Mouse (Mus musculus): ENCODE measurements at regions not wholly inside any gene's neighbourhood (a gene's known extent, or its start where the extent isn't known, plus 50 kb on each side); places are given as distances from the start of the nearest gene placed in this dataset.
A peak's percentile ranks its signal among the peaks of the same experiment; 100 is the strongest.

DNA sequence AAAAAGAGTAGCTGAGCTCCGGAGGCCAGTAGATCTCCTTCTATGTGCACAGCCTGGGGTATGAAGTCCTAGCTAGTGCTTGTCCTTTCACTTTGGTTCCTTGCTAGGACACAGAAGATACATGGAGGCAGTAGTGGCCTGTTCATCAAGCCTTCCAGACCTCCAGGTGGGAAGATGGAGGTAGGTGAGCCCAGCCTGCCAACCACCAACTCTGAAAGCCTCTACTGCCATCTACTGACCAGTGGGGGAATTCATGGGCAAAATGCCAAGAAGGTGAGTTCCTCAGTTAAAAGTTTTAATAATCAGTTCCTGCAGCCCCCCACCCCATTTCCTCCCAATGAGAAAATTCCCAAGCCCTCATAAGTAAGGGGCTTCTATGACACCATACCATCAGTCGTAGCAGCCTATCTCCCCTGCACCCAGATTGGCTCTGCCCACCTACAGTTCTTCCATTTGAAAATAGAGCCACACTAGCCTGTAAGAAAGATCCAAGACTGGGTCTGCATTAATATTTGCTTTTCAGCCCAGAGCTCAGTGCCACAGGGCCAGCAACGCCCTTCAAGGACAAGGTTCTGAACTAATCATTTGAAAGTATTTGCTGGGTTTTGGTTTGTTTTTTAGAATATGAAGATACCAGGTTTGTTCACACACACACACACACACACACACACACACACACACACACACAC, 123.2 kb downstream of the Gsdmc2 start:
- Histone ChIP-seq H3K27ac (ENCODE audit: insufficient read depth, low read depth) (no peak overlapping the region), H3K4me3 (replicated peaks in 1 of 3; ENCODE audit: low read depth in 2 of 3, low read length in 2 of 3, poor library complexity in 1 of 3) (no peak overlapping the region), H3K36me3 (replicated peaks in 1 of 2; ENCODE audit: control insufficient read depth in 1 of 2, insufficient read depth in 1 of 2, low read length in 1 of 2) (no peaks in the 10 kb centered on the region), H3K4me2 (ENCODE audit: insufficient read depth, low read depth, poor library complexity, severe bottlenecking) (no peak overlapping the region), H3K9ac (ENCODE audit: insufficient read depth, low read depth) (no peak overlapping the region), H3K79me2 (replicated peaks; ENCODE audit: control insufficient read depth, extremely low read depth, insufficient read depth, poor library complexity, severe bottlenecking) (no peaks in the 10 kb centered on the region), H3K9me3 (replicated peaks; ENCODE audit: low read length) (no peaks in the 10 kb centered on the region), H3K27me3 (replicated peaks) (no peaks in the 10 kb centered on the region), H3K4me1 (ENCODE audit: control insufficient read depth in 1 of 2, insufficient read depth in 2 of 2) (peaks cover 0 to 7% of the 10 kb centered on the region in 2 experiments; a peak in 1 of 4 replicates)
- peak; percentile 67 for DNase-seq (ENCODE audit: extremely low read depth)
- TF ChIP-seq TCF12 (IDR thresholded peaks at IDR 0.05; ENCODE audit: low read depth, low read length) (0 out of 2 replicates have a peak, but pooled peaks have one; percentile 29), HCFC1 (IDR thresholded peaks at IDR 0.05; ENCODE audit: low read depth, low read length) (no peak), BHLHE40 (IDR thresholded peaks at IDR 0.05; ENCODE audit: low read depth, low read length) (0 out of 2 replicates have a peak, but pooled peaks have one; percentile 12), CHD1 (IDR thresholded peaks at IDR 0.05; ENCODE audit: low read depth, low read length) (no peak), USF1 (IDR thresholded peaks at IDR 0.05; ENCODE audit: low read depth, low read length) (no peak), EP300 (IDR thresholded peaks at IDR 0.05; ENCODE audit: low read length) (no peak), KAT2A (IDR thresholded peaks at IDR 0.05; ENCODE audit: insufficient replicate concordance, low read length) (no peak), RAD21 (IDR thresholded peaks at IDR 0.05; ENCODE audit: low read depth, low read length) (peak; percentile 87), CTCF (conservative IDR thresholded peaks at IDR 0.05 in 1 of 2, IDR thresholded peaks at IDR 0.05 in 1 of 2; ENCODE audit: low read depth in 2 of 2, low read length in 2 of 2) (peak; percentile 76 to 87), PAX5 (IDR thresholded peaks at IDR 0.05; ENCODE audit: low read length) (no peak), SMC3 (IDR thresholded peaks at IDR 0.05; ENCODE audit: low read depth, low read length) (peak; percentile 52)
- dilution Hi-C loops (cut with MboI; ENCODE audit: extremely low pct_ligation_motif_present, extremely low pct_unique_long_range_greater_than_20kb, low sequenced_read_pairs) (no loop called here), in situ Hi-C loops (cut with MboI; ENCODE audit: low pct_ligation_motif_present, low pct_unique_long_range_greater_than_20kb, low sequenced_read_pairs) (no loop called here)

GRCm38 (mm10) chr15:63717812-63718211, 127.2 kb downstream of the Gsdmc2 start:
- no peak for TF ChIP-seq RCOR1 (conservative IDR thresholded peaks at IDR 0.05; ENCODE audit: low read depth, low read length)
- TF ChIP-seq MEF2A (IDR thresholded peaks at IDR 0.05; ENCODE audit: borderline replicate concordance, low read depth, low read length), result no peak
- TF ChIP-seq ZC3H11A (IDR thresholded peaks at IDR 0.05; ENCODE audit: low read depth, low read length), result no peak
- TF ChIP-seq SMC3 (IDR thresholded peaks at IDR 0.05; ENCODE audit: low read depth, low read length), result no peak
- no peak for TF ChIP-seq MYC (IDR thresholded peaks at IDR 0.05; ENCODE audit: low read depth, low read length)
- no peak for TF ChIP-seq JUN (IDR thresholded peaks at IDR 0.05; ENCODE audit: insufficient read depth, low read depth, low read length)
- no peak for TF ChIP-seq TBP (conservative IDR thresholded peaks at IDR 0.05; ENCODE audit: low read depth, low read length)
- no peak for TF ChIP-seq CHD2 (IDR thresholded peaks at IDR 0.05; ENCODE audit: low read length)

More at GRCm38 (mm10) chr15:63717812-63718211, 127.2 kb downstream of the Gsdmc2 start:
- no peak overlapping the region for H3K4me3 ChIP-seq (replicated peaks in 1 of 3; ENCODE audit: low read depth in 2 of 3, low read length in 2 of 3, poor library complexity in 1 of 3)
- dilution Hi-C loops (cut with MboI; ENCODE audit: extremely low pct_ligation_motif_present, extremely low pct_unique_long_range_greater_than_20kb, low sequenced_read_pairs), result no loop called here
- H3K27me3 ChIP-seq (replicated peaks), result no peaks in the 10 kb centered on the region
- H3K9me3 ChIP-seq (replicated peaks; ENCODE audit: low read length), result no peaks in the 10 kb centered on the region
- H3K4me1 ChIP-seq (ENCODE audit: control insufficient read depth in 1 of 2, insufficient read depth in 2 of 2), result peaks cover 0 to 7% of the 10 kb centered on the region in 2 experiments; a peak in 1 of 4 replicates
- no peak overlapping the region for H3K9ac ChIP-seq (ENCODE audit: insufficient read depth, low read depth)
- no peak overlapping the region for H3K27ac ChIP-seq (ENCODE audit: insufficient read depth, low read depth)
- in situ Hi-C loops (cut with MboI; ENCODE audit: low pct_ligation_motif_present, low pct_unique_long_range_greater_than_20kb, low sequenced_read_pairs), result no loop called here
- DNase-seq (ENCODE audit: extremely low read depth), result no peak
- H3K4me2 ChIP-seq (ENCODE audit: insufficient read depth, low read depth, poor library complexity, severe bottlenecking), result no peak overlapping the region
- H3K36me3 ChIP-seq (replicated peaks in 1 of 2; ENCODE audit: control insufficient read depth in 1 of 2, insufficient read depth in 1 of 2, low read length in 1 of 2), result no peaks in the 10 kb centered on the region
- H3K79me2 ChIP-seq (replicated peaks; ENCODE audit: control insufficient read depth, extremely low read depth, insufficient read depth, poor library complexity, severe bottlenecking), result no peaks in the 10 kb centered on the region
